Mouse (Mus musculus): ENCODE measurements around the gene Krt20.

- TF ChIP-seq CTCF (IDR thresholded peaks at IDR 0.05; ENCODE audit: borderline replicate concordance, control insufficient read depth, extremely low read depth, insufficient read depth, low read length, poor library complexity) (no peak), POLR2A (IDR thresholded peaks at IDR 0.05; ENCODE audit: control insufficient read depth, extremely low read depth, insufficient read depth, low read length, poor library complexity) (no peak)
These were observed 23.3 kb downstream of the Krt20 start for GRCm38 (mm10) chr11:99414463-99415147.

Measured in thymus, adult 2 months (tissue).